Mouse (Mus musculus): Measurements from ENCODE around the gene Itgae.

DNA sequence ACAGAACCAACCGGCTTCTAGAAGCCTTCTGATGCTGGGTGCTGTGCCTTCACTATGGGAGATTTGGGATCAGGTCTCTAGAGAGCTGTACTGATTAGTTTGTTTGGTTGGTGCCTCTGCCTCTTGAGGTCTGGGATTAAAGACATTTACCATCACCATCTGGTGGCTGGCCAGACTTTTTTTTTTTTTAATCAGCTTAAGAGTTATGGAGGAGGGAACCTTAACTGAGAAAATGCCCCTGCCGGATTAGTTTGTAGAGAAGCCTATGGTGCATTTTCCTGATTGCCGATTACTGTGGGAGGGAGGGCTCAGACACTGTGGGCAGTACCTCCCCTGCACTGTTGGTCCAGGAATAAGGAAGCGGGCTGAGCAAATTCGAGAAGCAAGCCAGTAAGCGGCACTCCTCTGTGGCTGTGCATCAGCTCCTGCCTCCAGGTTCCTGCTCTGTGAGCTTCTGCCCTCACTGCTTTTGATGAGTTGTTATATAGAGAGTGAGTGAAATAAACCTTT is 13.1 kb upstream of the Itgae start:
- TF ChIP-seq CTCF (IDR thresholded peaks at IDR 0.05; ENCODE audit: extremely low read depth, insufficient read length, insufficient replicate concordance, low read depth, low read length) (no peak), POLR2A (IDR thresholded peaks at IDR 0.05; ENCODE audit: low read depth, low read length) (no peak)

Measured in small intestine, adult 2 months (tissue).